Mouse (Mus musculus): ENCODE measurements around the gene Gm20388.

- TF ChIP-seq ZNF384 (IDR thresholded peaks at IDR 0.05; ENCODE audit: low read depth, low read length) (no peak), CHD2 (IDR thresholded peaks at IDR 0.05; ENCODE audit: low read depth, low read length) (no peak), MAFK (IDR thresholded peaks at IDR 0.05; ENCODE audit: insufficient read depth, low read depth, low read length) (no peak)
Measured at GRCm38 (mm10) chr8:123729786-123730411, 3819.3 kb downstream of the Gm20388 start.
